Mouse (Mus musculus) adipose tissue, adult 10 weeks (tissue): Measurements from ENCODE around the gene Kif20b. TPM values are rescaled to one million over a fixed set of nuclear protein-coding genes. Genes with fewer than 3 reads are reported as not detected.

Experiments
- polyA plus RNA-seq: library from polyadenylated mRNA; stranded (reverse); fragments of 350-450 nt; fragmentation: Illumina TruSeq; extraction: RNeasy Lipid Tissue Mini Kit (QIAGEN cat#74804); gene quantifications from one replicate; pipeline ENCODE4 v1.2.3, GENCODE M21; 2014; ENCODE audit warnings: low read depth, low replicate concordance

Gene Kif20b
- 3.3 TPM for polyA plus RNA-seq

GRCm38 (mm10) chr19:34921652-34922602 lies at the start of gene Kif20b:
TSS of gene Kif20b (plus strand) at chr19:34922361.

GRCm38 (mm10) chr19:34878603-34879541 lies 43.3 kb upstream of the Kif20b start, which contains the start of gene Pank1:
TSS of gene Pank1 (minus strand) at chr19:34879455.

Other genes with a start within 250 kb of the Kif20b start
- gene Slc16a12, start 175.1 kb upstream of the Kif20b start, polyA plus RNA-seq = 11.9 TPM
- gene Pank1, start 42.9 kb upstream of the Kif20b start, polyA plus RNA-seq = 26.4 TPM